Mouse (Mus musculus) brain, embryonic 14.5 days (tissue): ENCODE results near the gene Pcif1.

Experiments
- CTCF ChIP-seq: fragments of 200-500 bp; IDR thresholded peaks from 2 replicates; pipeline ENCODE4 v1.5.1; 2012; ENCODE audit warnings: inconsistent platforms, mild to moderate bottlenecking, moderate library complexity, borderline replicate concordance; ENCODE audit not compliant: insufficient read depth, insufficient read length; ENCODE audit errors: extremely low read depth
- POLR2A ChIP-seq: fragments of 200-500 bp; IDR thresholded peaks from 2 replicates; pipeline ENCODE4 v1.6.1; 2012; ENCODE audit warnings: mild to moderate bottlenecking, inconsistent platforms, borderline replicate concordance; ENCODE audit not compliant: poor library complexity, insufficient read depth, insufficient read length, severe bottlenecking; ENCODE audit errors: extremely low read depth

DNA sequence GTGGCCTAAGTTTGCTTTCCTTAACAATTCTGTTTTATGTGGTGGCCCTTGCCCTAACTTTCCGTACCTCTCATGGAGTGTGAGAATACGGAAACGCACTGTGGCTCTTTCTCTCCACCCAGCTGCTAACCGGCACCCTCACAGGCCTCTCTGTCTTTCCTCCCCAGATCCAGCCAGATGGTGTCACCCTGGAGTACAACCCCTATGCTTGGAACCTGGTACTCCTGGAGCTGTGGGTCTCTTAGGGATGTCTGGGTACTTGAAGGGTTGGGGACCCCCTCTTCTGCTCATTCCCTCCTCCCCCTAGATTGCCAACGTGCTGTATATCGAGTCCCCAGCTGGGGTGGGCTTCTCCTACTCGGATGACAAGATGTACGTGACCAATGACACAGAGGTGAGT lies 44.6 kb upstream of the Pcif1 start:
- TF ChIP-seq POLR2A = no peak
- no peak for TF ChIP-seq CTCF
